Mouse (Mus musculus) stomach, postnatal 0 days (tissue): ENCODE data around the gene Dapk2.

ENCODE experiments used
- CTCF ChIP-seq: IDR thresholded peaks from 2 replicates; pipeline ENCODE4 v1.5.1; 2016; ENCODE audit warnings: antibody characterized with exemption, low read depth, mild to moderate bottlenecking, moderate library complexity
- EP300 ChIP-seq: optimal IDR thresholded peaks from 2 replicates; pipeline ENCODE3; 2016; ENCODE audit warnings: antibody characterized with exemption

GRCm38 (mm10) chr9:66271726-66272125, 113.7 kb downstream of the Dapk2 start:
- TF ChIP-seq EP300, result no peak
- TF ChIP-seq CTCF, result no peak
